Mouse (Mus musculus) cerebellum, postnatal 4 days (tissue): ENCODE data around the gene Hoxc6.

ENCODE experiments used
- DNase-seq, 2 experiments: peaks; one replicate each; pipeline ENCODE4 v3.0.0; 2022; ENCODE audit warnings: low spot score in 2 of 2, mixed read lengths in 1 of 2

Gene Hoxc6

GRCm38 (mm10) chr15:102997939-102998355 lies at the start of gene Hoxc6:
Hoxc6 (plus strand) TSS chr15:102998257.
- no peak for DNase-seq

GRCm38 (mm10) chr15:102948842-102949241 lies 49.2 kb upstream of the Hoxc6 start:
- DNase-seq: no peak

- DNase-seq: no peak
These were observed 48.4 kb upstream of the Hoxc6 start for GRCm38 (mm10) chr15:102949696-102950095.

GRCm38 (mm10) chr15:102950877-102951276 lies 47.2 kb upstream of the Hoxc6 start:
- DNase-seq: no peak

- no peak for DNase-seq
These were observed 44.5 kb upstream of the Hoxc6 start for GRCm38 (mm10) chr15:102953561-102953960.

GRCm38 (mm10) chr15:102954192-102955006 lies 43.7 kb upstream of the Hoxc6 start, which contains the start of gene Hoxc11:
Hoxc11 (plus strand) TSS chr15:102954427.
- DNase-seq: no peak

GRCm38 (mm10) chr15:102955007-102955382 lies 43.1 kb upstream of the Hoxc6 start:
- no peak for DNase-seq

- DNase-seq: no peak
These were observed 42.0 kb upstream of the Hoxc6 start for GRCm38 (mm10) chr15:102955833-102956640.

- DNase-seq: no peak
These were observed 41.2 kb upstream of the Hoxc6 start for GRCm38 (mm10) chr15:102956906-102957305.

- no peak for DNase-seq
These were observed 38.3 kb upstream of the Hoxc6 start for GRCm38 (mm10) chr15:102959663-102960191.

- no peak for DNase-seq
These were observed 36.3 kb upstream of the Hoxc6 start for GRCm38 (mm10) chr15:102961728-102962127.

GRCm38 (mm10) chr15:102962492-102962891 lies 35.6 kb upstream of the Hoxc6 start:
- no peak for DNase-seq

GRCm38 (mm10) chr15:102963259-102963658 lies 34.8 kb upstream of the Hoxc6 start:
- DNase-seq: no peak

- DNase-seq: no peak
These were observed 34.1 kb upstream of the Hoxc6 start for GRCm38 (mm10) chr15:102963671-102964640.

- no peak for DNase-seq
These were observed 32.8 kb upstream of the Hoxc6 start for GRCm38 (mm10) chr15:102965003-102965891.

- peak in 1 of 2 experiments; percentile 63 for DNase-seq
These were observed 31.9 kb upstream of the Hoxc6 start for GRCm38 (mm10) chr15:102965892-102966775.

GRCm38 (mm10) chr15:102966776-102967311 lies 31.2 kb upstream of the Hoxc6 start, which contains the start of gene Hoxc10:
Hoxc10 (plus strand) TSS chr15:102966796.
- DNase-seq: no peak

GRCm38 (mm10) chr15:102967312-102967510 lies 30.8 kb upstream of the Hoxc6 start, which contains the start of gene Hoxc5:
Hoxc5 (plus strand) TSS chr15:102967443.
- no peak for DNase-seq
